Mouse (Mus musculus) embryonic facial prominence, embryonic 13.5 days (tissue): ENCODE measurements around the gene Rnf126. TPM values are rescaled to one million over a fixed set of nuclear protein-coding genes. Genes with fewer than 3 reads are reported as not detected.
A peak's percentile ranks its signal among the peaks of the same experiment; 100 is the strongest.

ENCODE experiments used
- ATAC-seq: fragments of 200-750 bp; cut with Nextera tagmentation; 2 replicates; pipeline ENCODE4 v1.8.0; 2017; ENCODE audit warnings: low read depth; ENCODE audit not compliant: insufficient number of reproducible peaks, insufficient read depth, low FRiP score, low TSS enrichment
- H3K27ac ChIP-seq: fragments of 300-500 bp; sonication (generic); 2 replicates; pipeline ENCODE4 v1.5.1; 2015; ENCODE audit warnings: moderate library complexity, mild to moderate bottlenecking, inconsistent platforms
- H3K27me3 ChIP-seq: fragments of 300-500 bp; sonication (generic); 2 replicates; pipeline ENCODE4 v1.6.1; 2015; ENCODE audit warnings: mild to moderate bottlenecking, inconsistent platforms
- H3K36me3 ChIP-seq: fragments of 300-500 bp; sonication (generic); 2 replicates; pipeline ENCODE4 v1.6.1; 2015; ENCODE audit warnings: mild to moderate bottlenecking, inconsistent platforms
- H3K4me1 ChIP-seq: fragments of 300-500 bp; sonication (generic); 2 replicates; pipeline ENCODE4 v1.6.1; 2015; ENCODE audit warnings: inconsistent platforms
- H3K4me2 ChIP-seq: fragments of 300-500 bp; sonication (generic); 2 replicates; pipeline ENCODE4 v1.6.1; 2015; ENCODE audit warnings: moderate library complexity, mild to moderate bottlenecking, inconsistent platforms
- H3K4me3 ChIP-seq: fragments of 300-500 bp; sonication (generic); 2 replicates; pipeline ENCODE4 v1.5.1; 2015; ENCODE audit warnings: mild to moderate bottlenecking, inconsistent platforms
- H3K9ac ChIP-seq: fragments of 300-500 bp; sonication (generic); 2 replicates; pipeline ENCODE4 v1.6.1; 2015; ENCODE audit warnings: mild to moderate bottlenecking, inconsistent platforms
- H3K9me3 ChIP-seq: fragments of 300-500 bp; sonication (generic); 2 replicates; pipeline ENCODE4 v1.6.1; 2016; ENCODE audit warnings: inconsistent platforms
- WGBS: fragments of 180-500 bp; shearing (Covaris S2); methylation state at CpG from one replicate; pipeline ENCODE4 v1.1.7; 2015; ENCODE audit warnings: mixed read lengths; 5-methylcytosine and 5-hydroxymethylcytosine counted together
- polyA plus RNA-seq: library from polyadenylated mRNA; unstranded; fragments of >200 nt; fragmentation: Nextera tagmentation; extraction: Ambion mirVana; gene quantifications from 2 replicates; pipeline ENCODE4 v1.2.1, GENCODE M21; 2015

The Rnf126 gene
- 79.2 and 96.5 TPM in 2 replicates for polyA plus RNA-seq

DNA sequence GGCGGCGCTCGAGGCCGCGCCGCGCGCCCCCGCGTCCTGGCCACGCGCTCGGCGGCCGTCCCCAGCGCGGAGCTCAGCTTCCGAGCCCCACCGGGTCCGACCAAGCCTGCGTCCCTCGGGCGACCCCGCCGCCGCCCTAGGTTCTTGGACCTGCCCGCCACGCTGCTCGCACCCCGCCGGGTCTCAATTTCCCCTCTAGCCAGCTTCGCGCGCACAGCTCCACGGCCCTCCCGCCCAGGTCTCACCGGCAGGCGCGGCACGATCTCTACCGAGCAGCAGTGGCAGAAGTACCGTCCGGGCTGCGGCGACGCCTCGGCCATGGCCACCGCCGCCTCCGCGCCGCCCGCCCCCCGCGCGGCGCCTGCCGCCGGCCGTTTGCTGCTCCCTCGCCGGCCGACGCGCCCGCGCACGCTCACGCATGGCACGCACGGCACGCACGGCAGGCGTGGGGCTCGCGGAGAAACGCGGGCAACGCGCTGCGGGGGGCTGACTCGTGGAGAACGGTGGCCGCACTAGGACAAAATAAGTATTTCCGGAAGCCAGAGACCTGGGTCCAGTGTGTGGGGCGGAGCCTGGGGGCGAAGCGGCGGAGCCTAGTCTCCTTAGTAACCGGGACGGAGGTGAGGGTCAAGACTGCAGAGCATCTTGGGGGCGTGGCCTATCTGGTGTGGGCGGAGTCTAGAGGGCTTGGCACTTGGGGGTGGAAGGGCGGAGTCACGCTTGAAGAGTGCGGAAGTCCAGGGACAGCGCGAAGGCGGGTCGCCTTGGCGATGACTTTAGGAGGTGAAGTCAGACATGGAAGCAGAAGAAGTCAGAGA, at the start of gene Rnf126:
Gene Rnf126, minus strand, starts transcription at position 445 of the 818 bp plus-strand sequence.
- Histone ChIP-seq H3K9ac (peak within 1 kb of the TSS; percentile 97), H3K4me3 (peak within 1 kb of the TSS; percentile 94), H3K4me2 (peak within 1 kb of the TSS; percentile 86), H3K9me3 (no peaks in the 10 kb centered on the region), H3K27me3 (peaks cover 9% of the 10 kb centered on the region), H3K27ac (peak within 1 kb of the TSS; percentile 91), H3K36me3 (peaks cover 9% of the 10 kb centered on the region), H3K4me1 (peaks cover 36% of the 10 kb centered on the region)
- ATAC-seq, result peak; percentile 82
- WGBS, result under 1% methylated on average over 93 of the region's 101 CpGs

DNA sequence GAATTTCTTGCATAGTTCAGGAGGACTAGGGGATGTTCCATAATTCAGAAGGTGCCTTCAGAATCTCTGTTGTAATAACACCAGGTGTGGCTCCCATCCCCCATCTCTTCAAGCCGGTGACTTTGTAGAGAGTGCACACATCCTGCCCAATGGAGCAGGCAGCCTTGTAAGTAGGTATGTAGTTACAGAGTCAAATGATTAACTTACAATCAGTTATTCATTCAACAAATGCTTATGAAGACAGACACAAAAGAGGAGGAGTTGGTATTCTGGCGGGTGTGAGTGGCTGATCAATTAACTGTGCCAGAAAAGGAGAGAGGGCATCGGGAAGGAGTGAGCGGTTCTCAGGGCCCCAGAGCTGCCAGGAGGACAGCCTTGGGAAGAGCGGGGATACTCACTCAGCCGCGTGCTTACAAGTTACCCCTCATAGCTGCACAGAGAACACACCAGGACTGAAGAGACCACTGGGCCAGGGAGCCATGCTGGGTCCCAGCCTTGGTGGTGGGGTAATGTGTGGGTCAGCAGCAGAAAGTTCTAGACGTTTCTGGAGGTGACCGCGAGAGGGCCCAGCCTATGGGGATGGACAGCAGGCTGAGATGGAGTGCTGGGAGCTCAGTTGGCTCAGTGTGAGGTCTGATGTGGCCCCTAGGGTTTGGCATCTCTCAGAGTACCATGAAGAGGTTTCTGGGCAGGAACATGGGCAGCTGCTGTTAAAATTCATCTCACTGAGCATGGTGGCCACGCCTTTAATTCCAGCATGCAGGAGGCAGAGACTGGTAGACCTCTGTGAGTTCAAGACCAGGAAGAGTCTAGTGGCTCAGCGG, 49.1 kb upstream of the Rnf126 start:
- WGBS, result 90% methylated on average over 12 of the region's 12 CpGs
- Histone ChIP-seq H3K4me2 (no peak overlapping the region), H3K9ac (no peak overlapping the region), H3K4me3 (no peak overlapping the region), H3K27me3 (no peaks in the 10 kb centered on the region), H3K36me3 (peaks cover 74% of the 10 kb centered on the region), H3K4me1 (0 out of 2 replicates have a peak, but pooled peaks cover 4% of the 10 kb centered on the region), H3K27ac (no peak overlapping the region), H3K9me3 (no peaks in the 10 kb centered on the region)
- no peak for ATAC-seq

DNA sequence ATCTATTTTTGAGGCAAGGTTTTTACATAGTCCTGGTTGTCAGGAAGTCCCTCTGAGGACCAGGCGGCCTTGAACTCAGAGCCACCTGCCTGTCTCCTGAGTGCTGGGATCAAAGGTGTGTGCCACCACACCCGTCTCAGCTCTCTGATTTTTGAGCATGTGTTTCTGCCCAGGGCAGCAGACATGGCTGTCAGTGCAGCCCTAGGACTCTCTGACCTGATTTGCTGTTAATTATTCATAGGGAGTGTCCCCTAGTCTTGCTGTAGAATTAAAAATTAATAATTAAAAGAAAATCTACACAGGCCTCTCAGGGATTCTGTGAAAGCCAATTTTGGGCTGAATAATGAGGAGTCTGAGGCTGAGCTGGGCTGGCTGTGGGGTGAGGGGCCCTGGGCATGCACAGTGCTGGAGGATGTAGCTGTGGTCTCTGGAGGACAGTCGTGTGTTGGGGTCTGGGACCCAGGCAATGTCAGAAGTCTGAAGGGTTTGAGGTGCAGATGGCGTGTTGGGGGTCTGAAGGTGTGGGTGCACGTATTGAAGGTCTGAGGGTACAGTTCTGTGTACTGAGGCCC, 47.6 kb upstream of the Rnf126 start:
- Histone ChIP-seq H3K9me3 (no peaks in the 10 kb centered on the region), H3K4me2 (no peak overlapping the region), H3K4me3 (no peak overlapping the region), H3K27ac (no peak overlapping the region), H3K36me3 (peaks cover 78% of the 10 kb centered on the region), H3K27me3 (no peaks in the 10 kb centered on the region), H3K9ac (no peak overlapping the region), H3K4me1 (no peaks in the 10 kb centered on the region)
- no peak for ATAC-seq
- WGBS, result 78% methylated on average over 5 of the region's 5 CpGs

DNA sequence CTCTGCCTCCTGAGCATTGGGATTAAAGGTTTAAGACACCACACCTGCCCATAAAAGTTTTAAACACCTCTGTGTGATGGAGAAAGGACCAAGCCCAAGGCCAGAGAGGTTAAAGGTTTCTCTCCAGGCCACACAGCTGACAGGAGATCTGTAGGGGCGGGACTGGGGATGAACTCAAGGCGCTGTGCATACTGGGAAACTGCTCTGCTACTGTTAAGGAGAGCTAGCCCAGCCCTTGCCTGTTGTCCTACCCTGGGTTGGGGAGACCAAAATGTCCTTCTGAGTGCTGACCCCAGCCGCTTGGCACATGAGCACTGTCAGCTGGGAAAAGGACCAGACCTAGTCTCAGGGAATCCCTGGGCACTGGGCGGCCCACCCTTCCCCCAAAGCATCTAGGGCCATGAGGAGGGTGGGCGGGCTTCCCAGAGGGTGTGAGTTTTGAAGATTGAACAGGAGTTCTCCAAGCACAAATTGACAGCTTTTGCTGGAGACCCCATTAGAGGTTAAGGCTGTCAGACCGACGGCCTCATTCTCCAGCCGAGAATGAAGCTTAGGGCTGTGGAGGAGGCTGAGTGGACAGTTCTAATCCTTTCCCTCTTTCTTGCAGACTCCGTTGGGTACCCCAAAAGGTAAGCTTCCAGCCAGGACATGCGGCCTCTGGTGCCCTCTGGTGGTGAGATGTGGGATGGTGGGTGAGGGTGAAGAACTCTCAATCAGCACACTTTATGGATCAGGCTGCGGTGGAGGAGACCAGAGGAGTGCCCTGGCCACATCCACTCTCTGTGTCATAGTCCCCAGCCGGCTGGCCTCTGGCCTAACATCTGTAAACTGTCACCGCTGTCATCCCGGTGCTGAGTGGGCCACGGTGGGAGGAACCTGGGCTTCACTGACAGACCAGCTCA, 45.2 kb upstream of the Rnf126 start:
- no peaks in the 10 kb centered on the region for H3K27me3 ChIP-seq
- H3K27ac ChIP-seq, result no peak overlapping the region
- H3K4me1 ChIP-seq, result 0 out of 2 replicates have a peak, but pooled peaks cover under 1% of the 10 kb centered on the region
- WGBS, result 31% methylated on average over 15 of the region's 15 CpGs
- H3K9ac ChIP-seq, result 0 out of 2 replicates have a peak overlapping the region, but pooled peaks have one; percentile 2
- ATAC-seq, result no peak; the same call in 1 of the 2 replicates
- no peaks in the 10 kb centered on the region for H3K9me3 ChIP-seq
- H3K4me3 ChIP-seq, result no peak overlapping the region
- H3K36me3 ChIP-seq, result peaks cover 83% of the 10 kb centered on the region
- H3K4me2 ChIP-seq, result no peak overlapping the region

DNA sequence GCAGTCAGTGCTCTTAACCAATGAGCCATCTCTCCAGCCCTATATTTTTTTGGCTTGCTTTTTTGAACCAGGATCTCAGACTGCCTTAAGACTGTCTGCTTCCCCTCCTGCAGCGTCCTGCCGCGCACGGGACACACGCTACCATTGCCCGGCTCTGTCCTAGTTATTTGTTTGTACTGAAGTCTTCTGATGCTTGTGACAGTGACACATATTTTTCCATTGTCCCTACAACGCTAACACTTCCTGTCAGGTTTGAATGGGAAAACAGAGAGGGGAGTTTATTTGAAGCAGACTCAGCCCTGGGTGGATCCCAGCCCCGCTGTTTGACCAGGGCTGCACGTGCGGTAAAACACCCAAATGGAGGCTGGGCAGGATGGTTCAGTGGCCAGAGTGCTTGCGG, 42.0 kb upstream of the Rnf126 start:
- Histone ChIP-seq H3K4me2 (no peak overlapping the region), H3K4me3 (no peak overlapping the region), H3K4me1 (peaks cover 23% of the 10 kb centered on the region), H3K9ac (no peak overlapping the region), H3K27me3 (no peaks in the 10 kb centered on the region), H3K27ac (peak overlapping the region; percentile 66), H3K36me3 (peaks cover 60% of the 10 kb centered on the region), H3K9me3 (no peaks in the 10 kb centered on the region)
- ATAC-seq, result no peak
- 80% methylated on average over 11 of the region's 11 CpGs for WGBS

DNA sequence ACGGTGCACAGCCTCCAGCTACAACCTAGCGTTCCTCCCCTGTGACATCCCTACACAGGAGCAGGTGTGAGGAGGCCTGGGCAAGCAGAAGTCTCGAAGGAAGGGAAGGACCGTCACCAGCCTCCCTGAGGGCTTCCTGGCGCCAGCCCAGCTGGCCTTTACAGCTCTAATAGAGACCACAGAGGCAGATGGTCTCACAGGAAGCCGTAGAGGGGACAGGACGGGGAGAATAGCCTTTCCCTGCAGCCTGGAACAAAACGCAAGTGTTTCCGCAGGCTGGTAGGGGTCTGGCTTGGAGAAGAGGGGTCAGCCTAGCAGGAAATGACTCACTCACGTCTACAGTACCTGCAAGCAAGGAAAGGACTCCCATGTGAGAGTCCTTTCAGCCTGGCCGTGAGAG, 41.1 kb upstream of the Rnf126 start:
- Histone ChIP-seq H3K27ac (peak overlapping the region; percentile 45), H3K36me3 (peaks cover 58% of the 10 kb centered on the region)

DNA sequence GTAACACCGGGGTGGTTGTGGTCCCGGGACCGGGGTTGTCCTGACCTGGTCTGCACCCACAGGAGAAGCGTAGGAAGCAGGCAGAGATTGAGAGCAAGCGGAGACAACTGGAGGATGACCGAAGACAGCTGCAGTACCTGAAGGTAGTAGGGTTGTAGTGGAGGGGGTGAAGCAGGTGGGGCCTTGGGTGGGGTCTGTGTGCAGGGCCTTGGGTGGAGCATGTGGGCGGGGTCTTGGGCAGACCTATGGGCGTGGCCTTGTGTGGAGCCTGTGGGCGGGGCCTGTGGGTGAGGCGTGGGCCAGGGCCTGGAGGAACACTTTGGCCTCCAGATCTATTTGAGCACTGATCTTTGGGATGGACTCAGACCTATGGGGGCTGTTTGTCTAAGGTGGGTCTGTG, 40.2 kb upstream of the Rnf126 start:
- Histone ChIP-seq H3K4me1 (peaks cover 40% of the 10 kb centered on the region), H3K9ac (no peak overlapping the region), H3K36me3 (peaks cover 53% of the 10 kb centered on the region), H3K9me3 (no peaks in the 10 kb centered on the region), H3K4me2 (no peak overlapping the region), H3K27me3 (no peaks in the 10 kb centered on the region), H3K4me3 (no peak overlapping the region), H3K27ac (peak overlapping the region; percentile 45; the same call in 1 of the 2 replicates)
- no peak for ATAC-seq
- 78% methylated on average over 10 of the region's 10 CpGs for WGBS

More for the DNA sequence above, 41.1 kb upstream of the Rnf126 start:
- no peaks in the 10 kb centered on the region for H3K9me3 ChIP-seq
- H3K4me3 ChIP-seq, result no peak overlapping the region
- ATAC-seq, result no peak
- H3K9ac ChIP-seq, result 0 out of 2 replicates have a peak overlapping the region, but pooled peaks have one; percentile 21
- peaks cover 32% of the 10 kb centered on the region for H3K4me1 ChIP-seq
- WGBS, result 49% methylated on average over 11 of the region's 11 CpGs
- H3K4me2 ChIP-seq, result no peak overlapping the region
- no peaks in the 10 kb centered on the region for H3K27me3 ChIP-seq

DNA sequence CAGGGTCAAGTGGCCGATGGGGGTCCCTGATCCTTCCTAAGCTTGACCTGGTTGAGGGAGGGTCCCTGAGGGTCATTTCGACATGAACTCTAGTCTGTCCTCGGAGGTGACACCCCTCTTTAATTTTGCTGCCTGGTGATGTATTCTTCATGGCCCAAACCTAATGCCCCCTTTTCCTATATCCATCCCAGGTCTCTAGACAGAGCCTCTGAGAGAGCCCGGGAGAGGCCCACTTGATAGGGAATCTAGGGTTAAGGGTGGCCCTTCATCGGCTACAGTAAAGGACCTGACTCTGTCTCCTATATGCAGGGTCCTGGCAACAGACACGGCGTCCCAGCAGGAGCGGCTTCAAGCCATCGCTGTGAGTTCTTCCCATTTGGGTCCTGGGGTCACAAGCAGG, 39.6 kb upstream of the Rnf126 start:
- Histone ChIP-seq H3K9ac (no peak overlapping the region), H3K27ac (no peak overlapping the region), H3K9me3 (no peaks in the 10 kb centered on the region), H3K4me2 (no peak overlapping the region), H3K27me3 (no peaks in the 10 kb centered on the region), H3K4me1 (peaks cover 43% of the 10 kb centered on the region), H3K4me3 (no peak overlapping the region), H3K36me3 (peaks cover 46% of the 10 kb centered on the region)
- WGBS, result 86% methylated on average over 9 of the region's 9 CpGs
- ATAC-seq, result no peak

DNA sequence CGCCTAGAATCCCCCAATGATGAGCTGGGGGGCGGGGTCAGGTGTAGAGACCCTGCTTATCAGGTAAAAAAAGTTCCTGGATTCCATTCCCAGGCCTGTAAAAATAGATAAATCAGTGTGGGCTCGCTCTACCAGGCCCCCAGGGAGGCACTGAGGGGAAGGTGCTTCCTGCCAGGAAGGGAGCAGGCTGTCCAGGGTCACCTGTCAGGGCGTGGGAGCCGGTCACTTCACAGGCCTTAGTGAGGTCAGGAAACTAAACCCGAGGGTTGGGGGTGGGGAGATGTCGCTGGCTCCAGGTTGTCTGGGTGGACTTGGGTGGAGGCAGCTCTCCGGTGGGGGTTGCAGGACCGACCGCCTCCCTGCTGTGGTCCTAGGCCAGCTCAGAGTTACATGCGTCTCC, 38.9 kb upstream of the Rnf126 start:
- 57% methylated on average over 11 of the region's 11 CpGs for WGBS
- H3K4me2 ChIP-seq, result no peak overlapping the region
- peaks cover 43% of the 10 kb centered on the region for H3K4me1 ChIP-seq
- H3K9me3 ChIP-seq, result no peaks in the 10 kb centered on the region
- no peaks in the 10 kb centered on the region for H3K27me3 ChIP-seq
- H3K9ac ChIP-seq, result no peak overlapping the region
- no peak for ATAC-seq
- H3K27ac ChIP-seq, result no peak overlapping the region
- peaks cover 39% of the 10 kb centered on the region for H3K36me3 ChIP-seq
- H3K4me3 ChIP-seq, result no peak overlapping the region

DNA sequence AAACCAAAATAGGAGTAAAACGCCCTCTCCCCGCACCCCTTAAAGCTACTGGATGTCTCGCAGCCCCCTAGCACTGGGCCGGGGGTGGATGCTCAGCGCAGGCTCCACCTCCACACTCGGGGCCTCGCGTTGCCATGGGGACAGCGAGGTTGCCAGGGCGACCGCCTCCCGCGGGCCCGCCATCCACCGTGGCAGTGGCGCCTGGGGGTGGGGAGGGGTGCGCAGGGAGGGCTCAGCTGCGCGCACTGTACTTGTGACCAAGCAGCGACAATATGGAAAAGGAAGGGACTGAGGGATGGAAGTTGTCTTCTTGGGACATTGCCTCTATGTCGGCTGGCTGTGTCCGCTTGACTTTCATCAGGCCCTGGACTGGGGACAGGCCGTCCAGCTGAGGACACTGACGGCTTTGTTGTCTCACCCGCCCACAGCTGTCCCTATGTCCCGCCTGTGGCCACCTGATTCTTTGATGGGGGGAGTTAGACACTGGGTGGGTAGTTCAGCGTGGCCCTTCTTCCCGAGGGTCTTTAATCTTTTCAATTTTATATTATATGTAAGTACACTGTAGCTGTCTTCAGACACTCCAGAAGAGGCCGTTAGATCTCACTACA, 37.1 kb upstream of the Rnf126 start:
- Histone ChIP-seq H3K4me2 (peak overlapping the region; percentile 53), H3K27ac (peak overlapping the region; percentile 51)

More for the DNA sequence above, 37.1 kb upstream of the Rnf126 start:
- whole genome bisulfite sequencing, result 9% methylated on average over 29 of the region's 29 CpGs
- Histone ChIP-seq H3K36me3 (peaks cover 21% of the 10 kb centered on the region), H3K4me3 (peak overlapping the region; percentile 17), H3K9ac (peak overlapping the region; percentile 57), H3K9me3 (no peaks in the 10 kb centered on the region), H3K27me3 (no peaks in the 10 kb centered on the region), H3K4me1 (peaks cover 43% of the 10 kb centered on the region)
- peak; percentile 56; the same call in 1 of the 2 replicates for ATAC-seq
